Mouse (Mus musculus) bone marrow macrophage, adult 2 months (primary cell): ENCODE measurements around the gene Nbea.

Source experiments
- CTCF ChIP-seq: IDR thresholded peaks from 2 replicates; pipeline ENCODE4 v1.5.1; 2012; ENCODE audit warnings: low read depth, mild to moderate bottlenecking, low read length, moderate library complexity
- POLR2A ChIP-seq: IDR thresholded peaks from 2 replicates; pipeline ENCODE4 v1.6.1; 2012; ENCODE audit warnings: mild to moderate bottlenecking, low read depth, low read length, borderline replicate concordance

DNA sequence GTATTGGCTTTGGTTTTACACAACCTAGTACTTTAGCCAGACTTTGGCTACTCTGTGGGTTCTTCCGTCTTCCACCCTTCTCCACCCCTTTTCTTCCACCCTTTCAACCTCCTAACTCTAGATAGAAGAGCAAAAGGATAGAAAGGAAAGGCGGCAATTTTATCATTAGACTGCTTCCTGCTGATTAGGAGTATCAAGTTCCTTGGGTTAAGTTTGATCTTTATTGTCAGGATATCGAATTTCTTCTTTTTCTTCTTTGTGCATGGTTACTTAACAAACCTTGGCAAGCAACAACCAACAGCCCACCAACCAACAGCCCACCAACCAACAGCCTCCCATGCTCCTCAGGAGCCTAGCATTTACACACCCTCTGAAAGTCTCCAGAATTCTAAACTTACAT lies 165.0 kb downstream of the Nbea start:
- TF ChIP-seq POLR2A = no peak
- no peak for TF ChIP-seq CTCF
